Comparison of ENCODE assay signal across 19 mouse cellular contexts in the genomic region with DNA sequence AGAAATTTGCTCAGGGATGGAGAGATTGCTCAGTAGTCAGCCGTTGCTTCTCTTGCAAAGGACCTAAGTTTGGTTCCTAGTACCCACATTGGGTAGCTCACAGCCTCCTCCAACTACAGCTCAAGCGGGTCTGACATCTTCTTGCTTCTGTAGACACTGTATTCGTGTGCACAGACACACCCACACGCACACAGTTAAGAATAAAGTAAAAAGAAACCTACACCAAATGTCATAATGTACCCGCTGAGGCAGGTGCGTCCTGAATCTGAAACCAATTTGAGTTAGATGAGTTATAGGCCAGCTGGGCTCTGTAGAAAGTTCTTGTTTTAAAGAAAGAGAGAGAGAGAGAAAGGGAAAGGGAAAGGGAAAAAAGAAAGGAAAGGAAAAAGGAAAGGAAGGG.
DNase-seq lines count a peak whose midpoint lies in the region; ATAC-seq and TF ChIP-seq lines count a peak whose summit lies in the region.
"Had no signal": no experiment of that assay in that cellular context is flagged by ENCODE, and none has a peak within 500 bp of the region (broad histone marks: within the 10 kb centered on the region; RNA-seq: fewer than 3 reads in every experiment).

No protein-coding gene starts in this region.

- no peaks in the 10 kb centered on the region for H3K27me3 ChIP-seq in megakaryocyte, embryonic 14.5 days (replicated peaks)
- H3K27me3 ChIP-seq in intestine, embryonic 15.5 days (replicated peaks) = no peaks in the 10 kb centered on the region
- H3K27me3 ChIP-seq: forebrain, embryonic 15.5 days; heart, embryonic 15.5 days; liver, embryonic 12.5 days; lung, embryonic 15.5 days; neural tube, embryonic 13.5 days had no signal

- H3K4me2 ChIP-seq in intestine, embryonic 15.5 days (replicated peaks) = no peak overlapping the region
- H3K4me2 ChIP-seq: forebrain, embryonic 15.5 days; heart, embryonic 15.5 days; liver, embryonic 12.5 days; lung, embryonic 15.5 days; neural tube, embryonic 13.5 days had no signal

- H3K4me3 ChIP-seq in megakaryocyte, embryonic 14.5 days (replicated peaks) = peak overlapping the region; percentile 38
- no peak overlapping the region for H3K4me3 ChIP-seq in bone marrow macrophage, adult 2 months (ENCODE audit: insufficient read depth, low read length)
- no peak overlapping the region for H3K4me3 ChIP-seq in intestine, embryonic 15.5 days (replicated peaks)
- H3K4me3 ChIP-seq: erythroblast, embryonic 14.5 days; forebrain, embryonic 15.5 days; gastrocnemius, adult 2 months; heart, embryonic 15.5 days; liver, embryonic 12.5 days; lung, embryonic 15.5 days; neural tube, embryonic 13.5 days had no signal

- WGBS in intestine, embryonic 15.5 days = 91% methylated on average over 6 of the region's 6 CpGs

- H3K36me3 ChIP-seq in megakaryocyte, embryonic 14.5 days (replicated peaks; ENCODE audit: low read length) = peaks cover 16% of the 10 kb centered on the region
- no peaks in the 10 kb centered on the region for H3K36me3 ChIP-seq in intestine, embryonic 15.5 days
- H3K36me3 ChIP-seq: forebrain, embryonic 15.5 days; heart, embryonic 15.5 days; liver, embryonic 12.5 days; lung, embryonic 15.5 days; neural tube, embryonic 13.5 days had no signal

- peaks cover 71% of the 10 kb centered on the region for H3K4me1 ChIP-seq in megakaryocyte, embryonic 14.5 days
- peaks cover 45% of the 10 kb centered on the region for H3K4me1 ChIP-seq in bone marrow macrophage, adult 2 months (ENCODE audit: control insufficient read depth, insufficient read depth, low read length)
- peaks cover 6% of the 10 kb centered on the region for H3K4me1 ChIP-seq in intestine, embryonic 15.5 days (replicated peaks)

- H3K9ac ChIP-seq in intestine, embryonic 15.5 days = no peak overlapping the region
- H3K9ac ChIP-seq: forebrain, embryonic 15.5 days; heart, embryonic 15.5 days; liver, embryonic 12.5 days; lung, embryonic 15.5 days; neural tube, embryonic 13.5 days had no signal

- ATAC-seq in megakaryocyte, adult 5-6 weeks (ENCODE audit: poor library complexity, severe bottlenecking) = no peak
- ATAC-seq in intestine, embryonic 15.5 days = no peak
- ATAC-seq: forebrain, embryonic 15.5 days; liver, embryonic 12.5 days had no signal

- DNase-seq in thymus, adult 18-20 months = peak; percentile 31 to 59
- no peak for DNase-seq in ovary, adult 18-20 months (ENCODE audit: low spot score)
- no peak for DNase-seq in layer of hippocampus, adult 9-11 months
- DNase-seq: cerebellum, adult 11 months; cerebellum, postnatal 25 days; gastrocnemius, adult 2 months; heart, adult 18-20 months; kidney, adult 9 months; right cerebral cortex, postnatal 25 days had no signal

- TF ChIP-seq POLR2A in bone marrow macrophage, adult 2 months (IDR thresholded peaks at IDR 0.05; ENCODE audit: borderline replicate concordance, low read depth, low read length) = no peak

- no peaks in the 10 kb centered on the region for H3K9me3 ChIP-seq in megakaryocyte, embryonic 14.5 days
- no peaks in the 10 kb centered on the region for H3K9me3 ChIP-seq in intestine, embryonic 15.5 days
- H3K9me3 ChIP-seq: forebrain, embryonic 15.5 days; heart, embryonic 15.5 days; liver, embryonic 12.5 days; lung, embryonic 15.5 days; neural tube, embryonic 13.5 days had no signal

- H3K27ac ChIP-seq in bone marrow macrophage, adult 2 months (ENCODE audit: insufficient read depth, low read depth, low read length) = peak overlapping the region; percentile 76
- H3K27ac ChIP-seq in intestine, embryonic 15.5 days = no peak overlapping the region
- H3K27ac ChIP-seq: forebrain, embryonic 15.5 days; gastrocnemius, adult 2 months; heart, embryonic 15.5 days; liver, embryonic 12.5 days; lung, embryonic 15.5 days; neural tube, embryonic 13.5 days had no signal

- TF ChIP-seq CTCF in bone marrow macrophage, adult 2 months (IDR thresholded peaks at IDR 0.05; ENCODE audit: low read depth, low read length) = no peak

Comparison
In these comparisons a context has a peak if more than half of its experiments do, and no peak if none do; other contexts are left out.
1. DNase-seq: peak in thymus, adult 18-20 months (2 of 2); none in ovary, adult 18-20 months (single experiment) and layer of hippocampus, adult 9-11 months (single experiment).